Mouse (Mus musculus): ENCODE results near the gene Fam49a. TPM values are rescaled to one million over a fixed set of nuclear protein-coding genes. Genes with fewer than 3 reads are reported as not detected.

The Fam49a gene
- polyA plus RNA-seq, 1 experiment, result not detected

DNA sequence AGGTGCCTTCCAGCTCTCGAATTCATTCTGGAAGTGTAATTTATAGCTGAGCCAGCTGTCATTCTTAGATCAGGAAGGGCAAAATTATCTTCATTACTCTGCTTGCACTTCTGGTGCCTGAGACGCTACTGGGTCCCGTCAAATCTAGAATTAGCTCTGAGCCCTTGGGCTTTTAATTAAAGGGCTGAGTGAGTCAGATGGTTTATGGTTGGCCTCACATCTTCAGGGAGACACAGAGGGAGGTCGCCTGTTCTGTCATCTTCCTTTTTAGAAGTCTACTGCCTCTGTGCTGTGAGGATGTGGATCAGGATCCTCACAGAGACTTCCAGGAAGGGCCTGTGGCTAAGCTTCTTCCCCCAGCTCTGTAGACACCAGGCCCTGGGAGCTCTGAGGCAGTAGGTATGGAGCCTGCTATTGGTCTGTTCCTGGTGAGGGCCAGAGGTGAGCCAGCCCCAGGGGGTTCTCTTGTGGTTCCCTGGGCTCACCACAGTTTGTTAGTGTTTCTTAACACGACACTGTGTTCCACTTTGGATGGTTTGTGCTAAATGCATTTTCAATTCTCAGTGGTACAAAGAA is 30.2 kb downstream of the Fam49a start:
- Histone ChIP-seq H3ac (ENCODE audit: control insufficient read depth, insufficient read length, low read depth) (no peak overlapping the region), H3K79me2 (ENCODE audit: control insufficient read depth, insufficient read depth) (no peaks in the 10 kb centered on the region), H3K27me3 (ENCODE audit: control insufficient read depth, insufficient read depth, insufficient read length) (no peaks in the 10 kb centered on the region), H3K79me3 (ENCODE audit: low read depth) (no peaks in the 10 kb centered on the region), H3K36me3 (ENCODE audit: control insufficient read depth, insufficient read depth) (no peaks in the 10 kb centered on the region), H3K4me3 (ENCODE audit: insufficient read depth, poor library complexity, severe bottlenecking) (no peak overlapping the region)
- TF ChIP-seq CEBPB (IDR thresholded peaks at IDR 0.05; ENCODE audit: low read depth) (no peak), CTCF (IDR thresholded peaks at IDR 0.05; ENCODE audit: control insufficient read depth, insufficient read depth, insufficient read length) (no peak), MYOG (IDR thresholded peaks at IDR 0.05; ENCODE audit: control insufficient read depth, extremely low read depth, insufficient read length) (no peak), MYOD1 (IDR thresholded peaks at IDR 0.05; ENCODE audit: control insufficient read depth, insufficient read length, low read depth) (no peak), FOSL1 (IDR thresholded peaks at IDR 0.05; ENCODE audit: insufficient read depth, low read length, poor library complexity, severe bottlenecking) (no peak), USF1 (IDR thresholded peaks at IDR 0.05; ENCODE audit: low read depth) (no peak), MAX (IDR thresholded peaks at IDR 0.05) (no peak)

DNA sequence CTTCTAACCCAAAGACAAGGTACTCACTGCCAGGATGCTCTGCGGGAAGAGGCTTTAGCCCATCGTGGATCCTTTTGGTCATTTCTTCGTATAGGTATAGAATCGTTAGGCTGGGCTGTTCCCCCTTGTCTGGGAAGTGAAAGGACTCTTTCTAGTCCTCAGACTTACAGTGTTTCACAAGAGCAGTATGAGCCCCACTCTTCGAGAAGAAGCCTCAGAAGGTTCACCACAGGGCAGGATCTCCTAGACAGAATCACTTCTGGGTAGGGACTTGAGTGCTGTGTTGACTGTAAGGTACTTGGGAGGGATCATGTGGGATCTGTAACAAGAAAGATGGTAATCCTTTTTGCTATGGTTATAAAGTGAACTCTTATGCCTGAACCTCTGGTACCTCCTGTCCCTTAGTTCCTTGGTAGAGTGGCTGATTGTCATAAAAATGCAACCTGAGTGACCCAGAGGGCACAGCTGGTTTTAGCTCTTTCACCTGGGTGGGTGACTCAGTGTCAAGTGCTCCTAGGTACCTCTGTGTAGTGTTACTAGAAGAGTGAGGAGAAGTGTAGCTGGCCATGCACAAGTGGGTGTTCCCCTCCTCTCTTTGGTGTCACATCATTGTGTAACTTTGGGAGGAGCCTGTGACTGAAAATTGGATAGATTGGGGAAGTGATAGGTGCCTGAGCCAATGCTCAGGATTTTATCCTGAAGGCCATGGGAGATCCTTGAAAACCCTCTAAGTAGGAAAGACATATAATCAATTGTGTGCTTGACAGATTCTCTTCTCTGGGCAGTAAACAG is 32.6 kb downstream of the Fam49a start:
- H3K36me3 ChIP-seq (ENCODE audit: control insufficient read depth, insufficient read depth), result no peaks in the 10 kb centered on the region
- H3K27me3 ChIP-seq (ENCODE audit: control insufficient read depth, insufficient read depth, insufficient read length), result no peaks in the 10 kb centered on the region
- no peaks in the 10 kb centered on the region for H3K79me3 ChIP-seq (ENCODE audit: low read depth)
- no peak overlapping the region for H3K4me3 ChIP-seq (ENCODE audit: insufficient read depth, poor library complexity, severe bottlenecking)
- TF ChIP-seq USF1 (IDR thresholded peaks at IDR 0.05; ENCODE audit: low read depth) (no peak), CTCF (IDR thresholded peaks at IDR 0.05; ENCODE audit: control insufficient read depth, insufficient read depth, insufficient read length) (no peak), MYOD1 (IDR thresholded peaks at IDR 0.05; ENCODE audit: control insufficient read depth, insufficient read length, low read depth) (no peak), MYOG (IDR thresholded peaks at IDR 0.05; ENCODE audit: control insufficient read depth, extremely low read depth, insufficient read length) (no peak), MAX (IDR thresholded peaks at IDR 0.05) (no peak), CEBPB (IDR thresholded peaks at IDR 0.05; ENCODE audit: low read depth) (no peak), FOSL1 (IDR thresholded peaks at IDR 0.05; ENCODE audit: insufficient read depth, low read length, poor library complexity, severe bottlenecking) (no peak)
- no peaks in the 10 kb centered on the region for H3K79me2 ChIP-seq (ENCODE audit: control insufficient read depth, insufficient read depth)
- H3ac ChIP-seq (ENCODE audit: control insufficient read depth, insufficient read length, low read depth), result no peak overlapping the region

DNA sequence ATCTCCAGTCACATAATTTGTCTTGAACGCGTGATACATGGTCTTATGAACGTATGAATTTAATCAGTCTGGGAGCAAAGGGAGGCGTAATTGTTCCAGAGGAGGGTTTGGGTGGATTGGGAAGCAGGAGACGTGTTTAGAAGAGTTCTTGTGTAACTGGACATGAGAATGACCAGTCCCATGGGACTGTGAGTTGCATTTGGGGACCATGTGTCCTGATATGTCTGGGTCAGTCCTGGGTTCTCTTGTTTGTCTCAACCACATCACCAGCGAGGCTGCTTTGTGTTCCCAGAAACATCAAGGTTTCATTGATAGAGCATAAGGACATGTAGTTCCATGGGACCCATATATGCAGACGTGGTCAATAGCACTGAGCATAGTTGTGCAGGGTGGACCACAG is 36.5 kb downstream of the Fam49a start:
- no peak overlapping the region for H3ac ChIP-seq (ENCODE audit: control insufficient read depth, insufficient read length, low read depth)
- no peaks in the 10 kb centered on the region for H3K79me3 ChIP-seq (ENCODE audit: low read depth)
- no peaks in the 10 kb centered on the region for H3K27me3 ChIP-seq (ENCODE audit: control insufficient read depth, insufficient read depth, insufficient read length)
- TF ChIP-seq USF1 (IDR thresholded peaks at IDR 0.05; ENCODE audit: low read depth), result no peak
- no peak for TF ChIP-seq FOSL1 (IDR thresholded peaks at IDR 0.05; ENCODE audit: insufficient read depth, low read length, poor library complexity, severe bottlenecking)
- no peak for TF ChIP-seq MAX (IDR thresholded peaks at IDR 0.05)
- no peak for TF ChIP-seq MYOG (IDR thresholded peaks at IDR 0.05; ENCODE audit: control insufficient read depth, extremely low read depth, insufficient read length)
- no peak for TF ChIP-seq CTCF (IDR thresholded peaks at IDR 0.05; ENCODE audit: control insufficient read depth, insufficient read depth, insufficient read length)
- TF ChIP-seq CEBPB (IDR thresholded peaks at IDR 0.05; ENCODE audit: low read depth), result no peak
- TF ChIP-seq MYOD1 (IDR thresholded peaks at IDR 0.05; ENCODE audit: control insufficient read depth, insufficient read length, low read depth), result no peak
- H3K4me3 ChIP-seq (ENCODE audit: insufficient read depth, poor library complexity, severe bottlenecking), result no peak overlapping the region
- H3K36me3 ChIP-seq (ENCODE audit: control insufficient read depth, insufficient read depth), result no peaks in the 10 kb centered on the region
- H3K79me2 ChIP-seq (ENCODE audit: control insufficient read depth, insufficient read depth), result no peaks in the 10 kb centered on the region

DNA sequence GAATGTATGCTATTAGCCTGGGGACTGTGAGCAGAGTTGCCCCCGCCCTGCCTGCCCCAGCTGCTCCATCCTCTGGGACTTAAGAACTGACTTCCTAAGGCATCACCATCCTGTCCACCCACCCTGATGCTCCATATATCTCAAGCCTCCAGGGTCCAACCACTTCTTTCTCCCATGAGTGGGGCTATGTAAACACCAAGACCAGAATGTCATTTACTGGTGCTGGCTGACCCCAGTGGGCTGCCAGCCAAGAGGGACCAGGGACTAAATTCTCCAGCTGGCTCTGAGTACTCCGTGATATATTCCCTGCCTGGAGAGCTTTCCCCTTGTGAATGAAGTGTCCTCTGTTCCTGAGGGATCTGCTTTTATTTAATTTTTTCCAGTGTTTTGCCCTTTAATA is 37.4 kb downstream of the Fam49a start:
- no peak overlapping the region for H3K4me3 ChIP-seq (ENCODE audit: insufficient read depth, poor library complexity, severe bottlenecking)
- H3ac ChIP-seq (ENCODE audit: control insufficient read depth, insufficient read length, low read depth), result no peak overlapping the region
- H3K27me3 ChIP-seq (ENCODE audit: control insufficient read depth, insufficient read depth, insufficient read length), result no peaks in the 10 kb centered on the region
- H3K79me3 ChIP-seq (ENCODE audit: low read depth), result no peaks in the 10 kb centered on the region
- H3K36me3 ChIP-seq (ENCODE audit: control insufficient read depth, insufficient read depth), result no peaks in the 10 kb centered on the region
- no peaks in the 10 kb centered on the region for H3K79me2 ChIP-seq (ENCODE audit: control insufficient read depth, insufficient read depth)
- no peak for TF ChIP-seq CTCF (IDR thresholded peaks at IDR 0.05; ENCODE audit: control insufficient read depth, insufficient read depth, insufficient read length)
- no peak for TF ChIP-seq USF1 (IDR thresholded peaks at IDR 0.05; ENCODE audit: low read depth)
- TF ChIP-seq CEBPB (IDR thresholded peaks at IDR 0.05; ENCODE audit: low read depth), result no peak
- TF ChIP-seq MYOG (IDR thresholded peaks at IDR 0.05; ENCODE audit: control insufficient read depth, extremely low read depth, insufficient read length), result no peak
- TF ChIP-seq MAX (IDR thresholded peaks at IDR 0.05), result no peak
- TF ChIP-seq FOSL1 (IDR thresholded peaks at IDR 0.05; ENCODE audit: insufficient read depth, low read length, poor library complexity, severe bottlenecking), result no peak
- TF ChIP-seq MYOD1 (IDR thresholded peaks at IDR 0.05; ENCODE audit: control insufficient read depth, insufficient read length, low read depth), result no peak

DNA sequence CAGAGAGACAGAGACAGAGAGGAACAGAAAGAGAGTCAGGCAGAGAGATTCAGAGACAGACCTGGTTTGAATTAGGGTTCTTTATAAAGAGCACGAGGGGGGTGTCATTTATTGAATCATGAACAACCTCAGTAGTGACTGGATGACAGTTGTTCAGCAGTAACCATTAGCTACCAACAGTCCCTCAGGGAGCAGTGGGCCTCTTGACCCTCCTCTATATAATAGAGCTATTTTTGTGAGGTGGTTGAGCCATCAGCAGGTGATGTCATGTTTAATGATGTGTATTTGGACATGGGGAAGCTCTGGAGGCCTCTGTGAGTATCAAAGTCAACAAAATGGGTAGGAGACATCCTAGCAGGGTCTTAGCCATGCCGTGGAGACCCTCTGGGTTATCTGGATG is 39.2 kb downstream of the Fam49a start:
- Histone ChIP-seq H3K79me2 (ENCODE audit: control insufficient read depth, insufficient read depth) (no peaks in the 10 kb centered on the region), H3K36me3 (ENCODE audit: control insufficient read depth, insufficient read depth) (no peaks in the 10 kb centered on the region), H3K4me3 (ENCODE audit: insufficient read depth, poor library complexity, severe bottlenecking) (no peak overlapping the region), H3ac (ENCODE audit: control insufficient read depth, insufficient read length, low read depth) (no peak overlapping the region), H3K27me3 (ENCODE audit: control insufficient read depth, insufficient read depth, insufficient read length) (no peaks in the 10 kb centered on the region), H3K79me3 (ENCODE audit: low read depth) (no peaks in the 10 kb centered on the region)
- no peak for TF ChIP-seq CTCF (IDR thresholded peaks at IDR 0.05; ENCODE audit: control insufficient read depth, insufficient read depth, insufficient read length)
- no peak for TF ChIP-seq MAX (IDR thresholded peaks at IDR 0.05)
- TF ChIP-seq MYOD1 (IDR thresholded peaks at IDR 0.05; ENCODE audit: control insufficient read depth, insufficient read length, low read depth), result no peak
- TF ChIP-seq FOSL1 (IDR thresholded peaks at IDR 0.05; ENCODE audit: insufficient read depth, low read length, poor library complexity, severe bottlenecking), result no peak
- TF ChIP-seq CEBPB (IDR thresholded peaks at IDR 0.05; ENCODE audit: low read depth), result no peak
- no peak for TF ChIP-seq USF1 (IDR thresholded peaks at IDR 0.05; ENCODE audit: low read depth)
- no peak for TF ChIP-seq MYOG (IDR thresholded peaks at IDR 0.05; ENCODE audit: control insufficient read depth, extremely low read depth, insufficient read length)

Measured in C2C12 (cell line).